Mouse (Mus musculus) MN1 (cell line): ENCODE measurements around the gene Tsga10.
"Not testable (repeated sequence)": the region's sequence is repeated elsewhere in the genome, so short reads cannot be mapped to it uniquely, and the experiment has no call there.

ENCODE experiments used
- DNase-seq: peaks from one replicate; pipeline ENCODE4 v3.0.0-alpha.2; 2016; ENCODE audit warnings: low spot score

Gene Tsga10

GRCm38 (mm10) chr1:37719761-37720640 lies 146.2 kb downstream of the Tsga10 start, which contains the start of gene 2010300C02Rik:
TSS of gene 2010300C02Rik (minus strand) at chr1:37720085.
- no peak for DNase-seq

DNA sequence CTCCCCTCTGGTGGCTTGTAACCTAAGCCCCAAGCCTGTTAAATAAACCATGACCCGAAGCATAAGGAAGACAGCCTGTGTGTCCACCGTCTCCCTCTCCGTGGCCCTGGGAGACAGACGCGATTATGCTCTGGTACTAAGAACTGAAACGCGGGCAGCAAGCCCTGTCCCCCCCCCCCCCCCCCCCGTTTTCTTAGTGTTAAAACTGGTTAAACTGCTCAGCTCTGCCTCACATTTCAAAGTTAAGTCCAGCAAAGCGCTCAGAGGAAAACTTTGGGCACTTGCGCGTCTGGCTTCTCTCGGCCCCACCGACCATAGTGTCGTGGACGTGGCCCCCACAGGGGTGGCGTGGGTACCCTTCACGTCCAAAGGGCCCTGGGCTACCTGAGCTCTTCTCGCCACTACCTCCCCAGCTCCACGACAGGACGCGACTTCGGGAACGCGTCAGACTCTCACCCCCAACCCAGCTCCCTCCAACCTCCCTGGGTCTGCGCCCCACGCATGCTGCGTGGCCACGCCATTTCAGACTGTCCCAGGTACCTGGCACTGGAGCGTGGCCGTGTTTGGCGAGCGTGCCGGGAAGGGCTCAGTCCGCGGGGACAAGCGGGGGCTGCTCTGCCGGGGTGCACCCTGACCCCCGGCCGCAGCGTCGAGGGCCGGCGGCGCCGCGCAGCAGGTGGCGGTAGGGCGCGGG lies 147.1 kb downstream of the Tsga10 start:
- DNase-seq, result no peak

- DNase-seq, result no peak
Observed at GRCm38 (mm10) chr1:37718516-37718915, 147.7 kb downstream of the Tsga10 start.

- DNase-seq, result no peak
Observed at GRCm38 (mm10) chr1:37717415-37718195, 148.6 kb downstream of the Tsga10 start.

DNA sequence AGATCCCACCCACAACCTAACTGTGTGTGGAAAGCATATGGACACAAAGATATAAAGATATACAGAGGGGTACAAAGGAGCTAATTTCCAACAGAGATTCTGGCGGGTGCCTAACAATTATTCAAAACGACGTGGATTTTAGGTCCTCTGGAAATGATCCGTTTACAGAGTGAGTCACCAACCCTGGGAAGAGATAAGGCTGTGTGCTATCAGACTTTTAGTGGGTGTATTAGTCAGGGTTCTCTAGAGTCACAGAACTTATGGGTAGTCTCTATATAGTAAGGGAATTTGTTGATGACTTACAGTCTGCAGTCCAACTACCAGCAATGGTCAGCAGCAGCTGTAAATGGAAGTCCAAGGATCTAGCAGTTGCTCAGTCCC lies 153.9 kb downstream of the Tsga10 start:
- DNase-seq, result not testable (repeated sequence)

DNA sequence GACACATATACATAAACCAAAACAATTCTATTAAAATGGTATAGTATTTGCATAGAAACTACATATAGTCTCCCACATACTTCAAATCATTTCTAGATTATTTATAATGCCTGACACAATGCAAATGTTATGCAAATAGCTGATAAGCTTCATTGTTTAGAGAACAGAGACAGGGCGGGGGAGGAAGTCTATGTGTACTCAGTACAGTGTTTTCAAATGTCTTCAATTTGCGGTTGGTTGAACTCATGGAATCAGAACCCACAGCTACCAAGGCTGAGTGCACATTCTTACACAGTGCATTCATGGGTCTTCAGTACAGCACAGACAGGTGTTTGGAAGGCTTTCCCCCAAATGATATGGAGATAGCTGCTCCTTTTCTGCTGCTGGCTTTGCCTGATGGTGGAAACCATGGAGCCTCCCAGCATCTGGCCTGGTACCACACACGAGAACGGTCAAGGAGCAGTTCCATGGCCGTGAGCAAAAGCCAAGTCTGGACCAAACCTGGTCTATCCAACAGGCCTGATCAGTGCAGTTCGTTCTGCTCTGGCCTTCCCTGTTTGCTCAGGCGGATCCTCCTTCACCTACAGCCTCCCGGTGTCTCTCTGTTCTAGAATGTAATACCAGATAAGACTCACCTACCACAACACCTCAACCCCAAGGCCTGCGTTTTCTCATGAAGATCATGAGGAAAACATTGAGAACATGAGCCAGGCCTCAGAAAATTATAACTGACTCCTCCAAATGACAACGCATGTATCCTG lies 154.5 kb downstream of the Tsga10 start:
- DNase-seq, result no peak

DNA sequence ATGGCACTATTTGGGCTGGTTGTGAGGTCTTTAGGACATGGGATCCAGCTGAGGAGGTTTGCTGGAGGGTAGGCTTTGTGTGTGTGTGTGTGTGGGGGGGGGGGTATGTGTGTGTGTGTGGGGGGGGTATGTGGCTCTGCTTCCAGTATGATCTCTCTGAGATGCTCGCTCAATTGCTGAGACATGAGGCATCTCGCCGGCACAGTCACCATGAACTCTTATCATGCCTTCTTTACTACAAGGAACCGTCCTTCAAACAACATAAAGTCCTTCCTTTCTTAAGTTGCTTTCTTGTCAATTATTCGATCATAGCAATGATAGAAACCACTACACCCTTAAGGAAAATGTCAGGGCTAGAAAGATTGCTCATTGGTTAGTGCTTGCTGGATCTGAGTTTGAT lies 155.1 kb downstream of the Tsga10 start:
- DNase-seq, result no peak

- DNase-seq, result no peak
Observed at GRCm38 (mm10) chr1:37709736-37710135, 156.5 kb downstream of the Tsga10 start.

GRCm38 (mm10) chr1:37708270-37708955 lies 157.8 kb downstream of the Tsga10 start:
- no peak for DNase-seq
